Mouse (Mus musculus) layer of hippocampus, postnatal 10 days (tissue): ENCODE measurements around the gene Rhebl1. TPM values are rescaled to one million over a fixed set of nuclear protein-coding genes. Genes with fewer than 3 reads are reported as not detected.

ENCODE experiments used
- total RNA-seq, 2 experiments: library from RNA; stranded (reverse); gene quantifications; 2 replicates each; pipeline ENCODE4 v1.2.3; 2021

The Rhebl1 gene
- total RNA-seq, 2 experiments from 2014 or later: 8.8 to 13.0 TPM

Other genes starting within 250 kb of the Rhebl1 start
- 10 to 100 TPM; 78.3 to 81.4 TPM for gene Ddx23, start 231.6 kb downstream of the Rhebl1 start, total RNA-seq
- gene Rnd1, start 217.1 kb downstream of the Rhebl1 start, total RNA-seq: 10 to 100 TPM; 31.2 to 34.3 TPM
- 10 to 100 TPM in 1 of 2 experiments, 1 to 10 TPM in 1; 9.7 to 14.2 TPM for gene Ccdc65, start 186.3 kb downstream of the Rhebl1 start, total RNA-seq
- gene Fkbp11, start 166.3 kb downstream of the Rhebl1 start, total RNA-seq: 1 to 10 TPM; 2.2 to 2.6 TPM
- gene Arf3, start 131.3 kb downstream of the Rhebl1 start, total RNA-seq: 100 to 1,000 TPM; 636 TPM
- gene Wnt10b, start 116.4 kb downstream of the Rhebl1 start, total RNA-seq: under 1 TPM; 0.25 to 0.37 TPM
- gene Wnt1, start 104.7 kb downstream of the Rhebl1 start, total RNA-seq: not detected
- 100 to 1,000 TPM; 401 to 403 TPM for gene Ddn, start 85.0 kb downstream of the Rhebl1 start, total RNA-seq
- 10 to 100 TPM; 39.3 to 41.0 TPM for gene Prkag1, start 63.0 kb downstream of the Rhebl1 start, total RNA-seq
- gene Kmt2d, start 23.3 kb downstream of the Rhebl1 start, total RNA-seq: 10 to 100 TPM; 71.4 to 77.3 TPM
- gene Dhh, start 4.0 kb upstream of the Rhebl1 start, total RNA-seq: under 1 TPM; 0.36 to 0.57 TPM
- gene Lmbr1l, start 23.7 kb upstream of the Rhebl1 start, total RNA-seq: 10 to 100 TPM; 17.2 to 27.3 TPM
- gene Tuba1b, start 40.0 kb upstream of the Rhebl1 start, total RNA-seq: 100 to 1,000 TPM; 931 to 937 TPM
- not detected for gene Gm49450, start 59.0 kb upstream of the Rhebl1 start, total RNA-seq
- gene Tuba1a, start 59.2 kb upstream of the Rhebl1 start, total RNA-seq: 1,000 to 10,000 TPM; 3,808 to 4,015 TPM
- 100 to 1,000 TPM; 234 TPM for gene Tuba1c, start 135.4 kb upstream of the Rhebl1 start, total RNA-seq
- 10 to 100 TPM in 1 of 2 experiments, 1 to 10 TPM in 1; 9.1 to 13.2 TPM for gene Prph, start 160.6 kb upstream of the Rhebl1 start, total RNA-seq
- 1 to 10 TPM; 1.4 to 1.7 TPM for gene Troap, start 180.0 kb upstream of the Rhebl1 start, total RNA-seq
- under 1 TPM in 1 of 2 experiments, not detected in 1; 0.25 TPM for gene C1ql4, start 193.3 kb upstream of the Rhebl1 start, total RNA-seq
- gene Dnajc22, start 198.6 kb upstream of the Rhebl1 start, total RNA-seq: 1 to 10 TPM in 1 of 2 experiments, under 1 TPM in 1; 0.39 to 1.1 TPM
- 10 to 100 TPM; 32.3 to 35.1 TPM for gene Spats2, start 231.4 kb upstream of the Rhebl1 start, total RNA-seq